Mouse (Mus musculus) forebrain, embryonic 12.5 days (tissue): ENCODE results near the gene Mapkapk3. TPM values are rescaled to one million over a fixed set of nuclear protein-coding genes. Genes with fewer than 3 reads are reported as not detected.

ENCODE experiments used
- ATAC-seq: fragments of 200-750 bp; cut with Nextera tagmentation; 2 replicates; pipeline ENCODE4 v1.8.0; 2017; ENCODE audit warnings: moderate TSS enrichment; ENCODE audit not compliant: low FRiP score
- H3K27ac ChIP-seq: fragments of 300-500 bp; sonication (generic); 2 replicates; pipeline ENCODE4 v1.5.1; 2016; ENCODE audit warnings: mild to moderate bottlenecking
- H3K27me3 ChIP-seq: fragments of 300-500 bp; sonication (generic); 2 replicates; pipeline ENCODE4 v1.6.1; 2016; ENCODE audit warnings: mild to moderate bottlenecking
- H3K36me3 ChIP-seq: fragments of 300-500 bp; sonication (generic); replicated peaks from 2 replicates; pipeline ENCODE4 v1.6.1; 2016; ENCODE audit warnings: mild to moderate bottlenecking
- H3K4me1 ChIP-seq: fragments of 300-500 bp; sonication (generic); 2 replicates; pipeline ENCODE4 v1.6.1; 2016
- H3K4me2 ChIP-seq: fragments of 300-500 bp; sonication (generic); 2 replicates; pipeline ENCODE4 v1.6.1; 2016; ENCODE audit warnings: mild to moderate bottlenecking, moderate library complexity
- H3K4me3 ChIP-seq: fragments of 300-500 bp; sonication (generic); replicated peaks from 2 replicates; pipeline ENCODE4 v1.5.1; 2016; ENCODE audit warnings: mild to moderate bottlenecking
- H3K9ac ChIP-seq: fragments of 300-500 bp; sonication (generic); 2 replicates; pipeline ENCODE4 v1.6.1; 2016; ENCODE audit warnings: mild to moderate bottlenecking
- H3K9me3 ChIP-seq: fragments of 300-500 bp; sonication (generic); 2 replicates; pipeline ENCODE4 v1.6.1; 2016
- WGBS: fragments of 180-500 bp; shearing (Covaris S2); methylation state at CpG from one replicate; pipeline ENCODE4 v1.1.7; 2016; 5-methylcytosine and 5-hydroxymethylcytosine counted together
- polyA plus RNA-seq: library from polyadenylated mRNA; unstranded; fragments of >200 nt; fragmentation: Nextera tagmentation; extraction: Ambion mirVana; gene quantifications from 2 replicates; pipeline ENCODE4 v1.2.1, GENCODE M21; 2016

The Mapkapk3 gene
- polyA plus RNA-seq, 1 experiment from 2014 or later = 3.7 TPM

DNA sequence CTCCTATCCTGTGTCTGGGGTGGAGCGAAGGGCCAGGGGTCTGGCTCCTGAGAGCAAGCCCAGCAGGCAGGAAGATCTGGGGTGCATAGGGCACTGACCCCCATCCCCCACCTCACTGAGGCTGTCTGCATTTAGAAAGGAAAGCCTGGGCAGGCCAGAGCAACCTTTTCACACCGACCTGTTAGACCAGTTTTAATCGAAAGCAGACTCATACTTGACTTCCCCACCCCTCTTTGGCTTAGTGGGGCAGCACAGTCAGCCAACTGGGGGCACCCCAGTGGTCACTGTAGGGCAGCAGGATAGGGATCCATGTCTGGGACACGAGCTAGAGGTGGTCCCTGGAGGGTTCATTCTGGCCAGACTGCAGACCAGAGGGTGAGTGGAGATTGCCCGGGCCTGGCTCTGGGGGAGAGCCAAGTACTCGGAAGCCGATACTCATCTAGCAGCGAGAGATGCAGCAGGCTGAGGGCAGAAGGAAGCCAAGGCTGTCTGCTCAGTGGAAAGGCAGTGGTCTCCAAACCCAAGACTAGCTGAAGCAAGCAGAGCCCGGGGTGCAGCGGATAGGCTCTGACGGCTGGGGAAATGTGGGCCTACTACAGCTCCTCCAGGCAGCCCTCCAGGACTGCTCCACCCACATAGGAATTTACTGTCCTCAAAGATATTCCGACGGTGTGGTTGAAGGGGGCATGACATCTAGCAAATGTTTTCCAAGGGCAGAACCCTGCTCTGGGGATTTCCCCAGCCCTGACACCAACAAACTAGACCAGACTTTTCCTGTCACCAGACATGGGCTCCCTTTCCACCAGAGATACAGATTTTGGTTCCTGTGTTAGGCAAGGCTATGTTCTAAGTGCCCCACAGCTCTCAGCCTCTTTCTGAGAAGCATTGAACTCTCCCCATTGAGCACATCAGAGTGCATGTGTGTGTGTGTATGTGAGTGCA, 16.2 kb upstream of the Mapkapk3 start:
- H3K4me3 ChIP-seq = no peak overlapping the region
- H3K36me3 ChIP-seq = peaks cover 12% of the 10 kb centered on the region
- H3K4me1 ChIP-seq = no peaks in the 10 kb centered on the region
- no peaks in the 10 kb centered on the region for H3K27me3 ChIP-seq
- H3K27ac ChIP-seq = no peak overlapping the region
- no peak overlapping the region for H3K4me2 ChIP-seq
- 72% methylated on average over 13 of the region's 13 CpGs for WGBS
- no peaks in the 10 kb centered on the region for H3K9me3 ChIP-seq
- ATAC-seq = no peak
- no peak overlapping the region for H3K9ac ChIP-seq

DNA sequence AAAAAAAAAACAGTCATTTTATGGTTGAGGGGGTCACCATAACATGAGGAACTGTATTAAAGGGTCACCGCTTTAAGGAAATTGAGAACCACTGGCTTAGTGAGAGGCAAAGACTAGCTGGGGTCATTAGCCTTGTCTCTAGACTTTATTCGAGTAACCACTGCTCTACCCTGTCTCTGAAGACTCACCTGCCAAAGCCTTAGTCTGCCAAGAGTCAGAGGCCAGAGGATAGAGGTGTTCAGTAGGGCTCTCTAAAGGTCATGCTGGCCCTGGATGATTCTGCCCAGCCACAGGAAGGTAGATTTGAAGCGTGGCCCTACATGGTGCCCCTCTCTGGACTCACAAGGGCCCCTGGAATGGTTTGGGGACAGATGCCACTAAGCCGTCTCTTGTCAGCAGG, 15.3 kb upstream of the Mapkapk3 start:
- Histone ChIP-seq H3K36me3 (peaks cover 19% of the 10 kb centered on the region), H3K9ac (no peak overlapping the region), H3K4me2 (no peak overlapping the region), H3K9me3 (no peaks in the 10 kb centered on the region), H3K4me3 (no peak overlapping the region), H3K4me1 (no peaks in the 10 kb centered on the region), H3K27me3 (no peaks in the 10 kb centered on the region), H3K27ac (no peak overlapping the region)
- no peak for ATAC-seq
- 84% methylated on average over 4 of the region's 4 CpGs for WGBS

DNA sequence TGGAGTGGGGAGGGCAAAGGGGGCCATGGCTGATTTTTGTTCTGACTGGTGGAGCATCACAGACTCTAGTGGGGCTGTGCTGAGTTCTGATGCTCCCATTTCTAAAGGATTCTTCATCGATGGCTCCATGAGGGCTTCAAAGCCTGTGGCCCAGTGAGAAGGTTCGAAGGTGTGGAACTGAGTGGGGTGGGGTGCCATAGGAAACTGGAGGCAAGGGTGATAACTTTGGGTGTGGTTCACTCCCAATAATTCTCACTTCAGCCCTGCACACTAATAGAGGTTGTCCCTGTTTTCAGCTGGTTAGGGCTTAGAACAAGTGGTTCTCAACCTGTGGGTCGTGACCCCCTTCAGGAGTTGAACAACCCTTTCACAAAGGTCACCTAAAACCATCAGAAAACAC, 14.7 kb upstream of the Mapkapk3 start:
- no peak overlapping the region for H3K27ac ChIP-seq
- H3K4me2 ChIP-seq = no peak overlapping the region
- WGBS = 94% methylated on average over 3 of the region's 3 CpGs
- no peaks in the 10 kb centered on the region for H3K4me1 ChIP-seq
- no peaks in the 10 kb centered on the region for H3K9me3 ChIP-seq
- H3K27me3 ChIP-seq = no peaks in the 10 kb centered on the region
- peaks cover 19% of the 10 kb centered on the region for H3K36me3 ChIP-seq
- no peak overlapping the region for H3K9ac ChIP-seq
- no peak for ATAC-seq
- H3K4me3 ChIP-seq = no peak overlapping the region

DNA sequence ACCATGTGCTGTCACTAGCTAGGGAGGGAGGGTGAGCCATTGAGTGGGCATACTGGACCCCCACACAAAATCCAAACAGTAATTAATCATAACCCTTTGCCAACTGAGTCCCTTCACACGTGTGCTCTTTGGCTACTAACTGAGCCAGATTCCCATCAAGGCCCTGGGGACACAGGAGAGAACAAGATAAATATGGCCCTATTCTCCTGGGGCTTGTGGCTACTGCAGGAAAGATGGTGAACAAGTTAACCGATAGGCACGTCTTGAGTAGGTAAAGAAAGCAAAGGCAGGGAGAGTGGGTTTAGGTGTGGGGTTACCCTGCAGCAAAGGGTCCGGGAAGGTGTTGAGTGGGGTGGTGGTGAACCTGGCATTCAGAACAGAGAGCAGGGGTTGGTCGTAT, 14.2 kb upstream of the Mapkapk3 start:
- Histone ChIP-seq H3K4me3 (no peak overlapping the region), H3K4me2 (no peak overlapping the region), H3K9me3 (no peaks in the 10 kb centered on the region), H3K9ac (no peak overlapping the region), H3K36me3 (peaks cover 19% of the 10 kb centered on the region), H3K4me1 (no peaks in the 10 kb centered on the region), H3K27ac (no peak overlapping the region), H3K27me3 (no peaks in the 10 kb centered on the region)
- WGBS = 88% methylated on average over 5 of the region's 5 CpGs
- no peak for ATAC-seq

DNA sequence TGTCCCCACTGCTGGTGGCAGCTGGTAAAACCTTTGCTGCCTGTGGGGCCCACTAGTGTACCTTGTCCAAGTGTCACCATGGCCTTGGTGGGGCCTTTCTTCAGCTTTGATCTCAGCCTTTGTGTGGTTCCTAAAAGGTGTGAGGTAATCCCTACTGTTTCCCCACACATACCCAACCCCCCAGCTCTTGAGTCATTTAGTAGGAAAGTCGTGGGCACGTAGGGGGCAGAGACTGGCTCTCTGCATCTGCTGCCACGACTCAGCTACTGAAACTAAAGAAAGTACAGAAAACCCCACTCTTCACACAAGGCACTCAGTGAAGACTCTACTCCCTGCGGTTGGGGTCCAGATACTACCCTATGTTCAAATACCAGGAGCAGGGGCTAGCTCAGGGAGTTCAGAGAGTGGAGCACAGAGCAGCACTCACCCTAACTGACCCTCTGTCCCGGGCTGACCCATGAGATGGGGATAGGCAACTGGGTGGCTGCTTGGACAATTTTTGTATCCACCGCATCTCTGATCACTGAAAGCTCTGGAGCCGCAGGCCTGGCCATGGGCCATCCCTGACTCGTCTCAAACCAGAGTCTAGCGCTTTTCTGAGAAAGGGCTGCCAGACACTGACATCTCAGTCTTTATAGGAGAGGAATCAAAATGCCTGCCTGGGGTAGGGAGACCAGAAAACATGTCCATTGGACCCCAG, 13.6 kb upstream of the Mapkapk3 start:
- no peak for ATAC-seq
- Histone ChIP-seq H3K27ac (no peak overlapping the region), H3K9ac (no peak overlapping the region), H3K9me3 (no peaks in the 10 kb centered on the region), H3K36me3 (peaks cover 19% of the 10 kb centered on the region), H3K27me3 (no peaks in the 10 kb centered on the region), H3K4me1 (no peaks in the 10 kb centered on the region), H3K4me2 (no peak overlapping the region), H3K4me3 (no peak overlapping the region)
- WGBS = 83% methylated on average over 9 of the region's 9 CpGs

DNA sequence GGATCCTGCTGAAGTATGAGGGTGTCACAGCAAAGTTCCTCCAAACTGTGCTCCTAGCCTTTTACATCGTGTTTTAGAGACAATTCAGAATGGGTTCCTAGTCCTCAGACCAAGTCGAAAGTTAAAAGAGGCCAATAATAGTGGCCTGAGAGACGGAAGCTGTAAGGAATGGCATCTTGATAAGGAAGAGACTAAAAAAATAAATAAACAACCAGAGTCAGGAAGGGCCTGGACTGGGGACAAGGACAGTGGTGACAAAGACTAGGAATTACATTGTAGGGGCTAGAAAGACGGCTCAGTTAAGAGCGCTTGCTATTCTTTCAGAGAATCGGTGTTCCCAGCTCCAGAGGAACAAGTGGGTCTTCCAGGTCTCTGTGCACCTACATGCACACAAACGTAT, 12.9 kb upstream of the Mapkapk3 start:
- Histone ChIP-seq H3K27me3 (no peaks in the 10 kb centered on the region), H3K36me3 (peaks cover 19% of the 10 kb centered on the region), H3K9ac (no peak overlapping the region), H3K4me2 (no peak overlapping the region), H3K27ac (no peak overlapping the region), H3K9me3 (no peaks in the 10 kb centered on the region), H3K4me3 (no peak overlapping the region), H3K4me1 (peaks cover 6% of the 10 kb centered on the region)
- ATAC-seq = no peak
- whole genome bisulfite sequencing = 88% methylated on average over 7 of the region's 7 CpGs

DNA sequence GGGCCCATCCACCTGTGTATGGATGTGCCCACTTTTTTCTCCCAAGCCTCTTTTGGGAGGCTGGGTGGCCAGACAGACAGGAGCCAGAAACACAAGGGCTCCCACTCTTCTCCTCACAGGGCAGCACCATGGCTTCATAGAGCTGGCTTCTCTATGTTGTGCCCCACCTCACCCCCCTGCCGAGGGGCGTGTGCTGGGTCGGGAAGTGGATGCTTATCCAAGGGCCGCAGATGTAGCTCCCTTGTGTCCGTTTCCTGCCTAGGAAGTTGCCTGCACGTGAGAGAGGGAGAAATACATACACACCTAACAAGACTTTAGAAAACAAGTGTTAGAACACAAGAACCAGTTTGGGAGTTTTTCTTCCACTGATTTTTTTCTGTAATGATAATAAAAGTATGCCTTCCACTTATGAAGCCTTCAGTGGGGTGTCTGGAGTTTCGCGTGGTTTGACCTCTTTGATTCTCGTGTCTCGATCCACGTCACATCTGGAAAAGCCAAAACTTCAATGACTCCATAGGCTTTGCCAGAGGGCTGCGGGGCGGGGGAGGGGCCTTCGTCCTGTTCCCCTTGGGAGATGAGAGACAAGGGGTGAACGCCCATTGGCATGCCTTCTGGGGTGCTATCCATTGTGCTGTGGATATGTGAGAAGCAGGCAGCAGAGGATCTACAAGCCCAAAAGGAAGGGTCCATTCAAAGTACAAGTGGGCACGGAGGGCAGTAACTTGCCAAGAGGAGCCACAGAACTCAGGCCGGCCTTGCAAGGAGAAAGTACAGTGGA, 12.1 kb upstream of the Mapkapk3 start:
- Histone ChIP-seq H3K4me2 (no peak overlapping the region), H3K4me1 (peaks cover 14% of the 10 kb centered on the region), H3K36me3 (peaks cover 19% of the 10 kb centered on the region), H3K27ac (no peak overlapping the region), H3K27me3 (no peaks in the 10 kb centered on the region), H3K4me3 (no peak overlapping the region), H3K9ac (no peak overlapping the region), H3K9me3 (no peaks in the 10 kb centered on the region)
- no peak for ATAC-seq
- 88% methylated on average over 17 of the region's 17 CpGs for WGBS

DNA sequence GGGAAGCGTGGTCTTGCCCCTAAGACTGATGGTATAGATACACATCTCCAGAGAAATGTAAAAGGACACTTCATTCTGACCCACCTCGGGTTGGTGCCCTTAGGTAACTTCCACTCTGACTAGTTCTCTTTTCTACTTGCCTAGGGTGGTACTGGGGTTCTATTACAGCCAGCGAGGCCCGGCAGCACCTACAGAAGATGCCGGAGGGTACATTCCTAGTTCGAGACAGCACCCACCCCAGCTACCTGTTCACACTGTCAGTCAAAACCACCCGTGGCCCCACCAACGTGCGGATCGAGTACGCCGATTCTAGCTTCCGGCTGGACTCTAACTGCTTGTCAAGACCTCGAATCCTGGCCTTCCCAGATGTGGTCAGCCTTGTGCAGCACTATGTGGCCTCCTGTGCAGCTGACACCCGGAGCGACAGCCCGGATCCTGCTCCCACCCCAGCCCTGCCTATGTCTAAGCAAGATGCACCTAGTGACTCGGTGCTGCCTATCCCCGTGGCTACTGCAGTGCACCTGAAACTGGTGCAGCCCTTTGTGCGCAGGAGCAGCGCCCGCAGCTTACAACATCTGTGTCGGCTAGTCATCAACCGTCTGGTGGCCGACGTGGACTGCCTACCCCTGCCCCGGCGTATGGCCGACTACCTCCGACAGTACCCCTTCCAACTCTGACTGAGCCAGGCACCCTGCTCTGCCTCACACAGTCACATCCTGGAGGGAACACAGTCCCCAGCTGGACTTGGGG, 10.7 kb upstream of the Mapkapk3 start:
- WGBS = 92% methylated on average over 30 of the region's 30 CpGs
- Histone ChIP-seq H3K36me3 (peaks cover 19% of the 10 kb centered on the region), H3K9me3 (no peaks in the 10 kb centered on the region), H3K27ac (no peak overlapping the region), H3K9ac (no peak overlapping the region), H3K4me1 (peaks cover 19% of the 10 kb centered on the region), H3K27me3 (peaks cover 8% of the 10 kb centered on the region), H3K4me3 (no peak overlapping the region), H3K4me2 (no peak overlapping the region)
- no peak for ATAC-seq

DNA sequence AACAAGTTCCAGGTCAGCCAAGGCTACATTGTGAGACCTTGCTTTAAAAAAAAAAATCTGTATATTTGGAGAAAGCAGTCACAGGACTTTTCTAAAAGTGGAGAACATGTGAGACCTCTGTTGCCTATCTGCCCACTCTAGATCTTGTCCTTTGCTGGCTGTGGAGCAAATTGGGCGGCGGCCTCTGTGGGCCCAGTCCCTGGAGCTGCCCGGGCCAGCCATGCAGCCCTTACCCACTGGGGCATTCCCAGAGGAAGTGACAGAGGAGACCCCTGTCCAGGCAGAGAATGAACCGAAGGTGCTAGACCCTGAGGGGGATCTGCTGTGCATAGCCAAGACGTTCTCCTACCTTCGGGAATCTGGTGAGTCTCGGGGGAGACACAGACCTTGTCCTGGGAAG, 10.1 kb upstream of the Mapkapk3 start:
- ATAC-seq = no peak
- H3K4me2 ChIP-seq = no peak overlapping the region
- 90% methylated on average over 7 of the region's 7 CpGs for WGBS

DNA sequence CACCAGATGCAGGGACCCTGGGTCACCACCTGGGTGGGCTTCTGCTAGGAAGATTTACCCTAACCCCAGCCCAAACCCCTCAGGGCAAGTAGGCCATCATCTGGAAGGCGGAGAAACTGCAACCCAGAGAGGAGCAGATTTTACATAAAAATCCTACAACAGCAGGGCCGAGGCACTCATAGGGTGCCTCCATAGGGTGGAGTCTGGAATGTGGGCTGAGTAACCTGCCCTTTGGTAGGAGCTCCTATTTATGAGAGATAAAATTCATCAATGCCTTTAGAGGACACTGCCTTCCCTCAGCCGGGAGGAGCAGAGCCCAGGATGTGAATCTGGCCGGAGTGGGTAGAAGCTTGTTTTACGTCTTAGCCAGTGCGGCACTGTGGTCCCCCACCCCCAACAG, 9.2 kb upstream of the Mapkapk3 start:
- H3K4me2 ChIP-seq = no peak overlapping the region
- peaks cover 18% of the 10 kb centered on the region for H3K27me3 ChIP-seq
- peaks cover 19% of the 10 kb centered on the region for H3K4me1 ChIP-seq
- WGBS = 87% methylated on average over 6 of the region's 6 CpGs
- H3K4me3 ChIP-seq = no peak overlapping the region
- peaks cover 19% of the 10 kb centered on the region for H3K36me3 ChIP-seq
- H3K9me3 ChIP-seq = no peaks in the 10 kb centered on the region
- no peak overlapping the region for H3K9ac ChIP-seq
- H3K27ac ChIP-seq = no peak overlapping the region
- ATAC-seq = no peak

More for the DNA sequence above, 10.1 kb upstream of the Mapkapk3 start:
- Histone ChIP-seq H3K27me3 (peaks cover 12% of the 10 kb centered on the region), H3K9ac (no peak overlapping the region), H3K4me1 (peaks cover 19% of the 10 kb centered on the region), H3K36me3 (peaks cover 19% of the 10 kb centered on the region), H3K4me3 (no peak overlapping the region), H3K27ac (no peak overlapping the region), H3K9me3 (no peaks in the 10 kb centered on the region)

DNA sequence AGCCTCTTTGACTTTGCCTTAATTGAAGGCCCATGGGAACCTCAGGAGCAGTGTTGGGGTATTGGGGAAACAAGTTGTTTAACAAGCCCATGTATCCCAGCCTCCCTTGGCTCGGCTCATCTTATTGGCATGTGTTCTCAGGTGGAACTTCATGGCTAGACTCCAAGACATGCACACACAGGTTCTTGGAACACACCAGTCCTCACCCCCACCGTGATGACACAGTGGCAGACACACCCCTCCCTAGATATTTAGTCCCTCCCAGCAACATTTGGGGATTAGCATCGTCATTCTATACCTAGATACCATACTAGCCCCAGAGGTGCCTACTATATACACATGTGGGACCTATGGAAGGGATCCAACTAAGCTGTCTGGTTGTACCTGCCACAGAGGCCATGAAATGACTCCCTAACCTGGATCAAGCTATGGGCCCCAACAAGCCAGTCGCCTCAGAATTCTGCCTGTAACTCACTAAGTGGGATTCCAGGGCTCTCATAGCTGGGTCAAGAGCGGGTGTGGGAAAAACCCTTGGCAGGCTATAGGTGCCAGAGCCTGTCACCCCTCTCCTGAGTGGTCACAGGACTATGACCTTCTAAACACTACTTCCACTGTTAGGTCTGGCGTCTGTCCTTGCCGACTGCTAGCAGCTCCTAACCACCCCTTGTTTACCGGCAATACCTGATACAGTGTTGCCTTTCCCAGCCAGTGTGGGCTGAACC, 8.5 kb upstream of the Mapkapk3 start:
- Histone ChIP-seq H3K27me3 (peaks cover 25% of the 10 kb centered on the region), H3K27ac (no peak overlapping the region), H3K36me3 (peaks cover 19% of the 10 kb centered on the region), H3K4me3 (no peak overlapping the region), H3K9me3 (no peaks in the 10 kb centered on the region), H3K4me2 (peak overlapping the region; percentile 78), H3K9ac (no peak overlapping the region), H3K4me1 (peaks cover 19% of the 10 kb centered on the region)
- ATAC-seq = no peak
- WGBS = 81% methylated on average over 8 of the region's 8 CpGs
